8 mouse cellular contexts compared by ENCODE assay signal in genomic region chr10:80403044-80403692, GRCm38 (mm10). TPM values are rescaled to one million over a fixed set of nuclear protein-coding genes. Genes with fewer than 3 reads are reported as not detected.
DNase-seq lines count a peak whose midpoint lies in the region; ATAC-seq and TF ChIP-seq lines count a peak whose summit lies in the region.

No protein-coding gene starts in this region.

- intact Hi-C loops in heart, postnatal 25 days (cut with DNase I): no loop called here

- H3K27ac ChIP-seq in liver, postnatal 0 days (ENCODE audit: low read depth): no peak overlapping the region

- H3K4me2 ChIP-seq in liver, postnatal 0 days (ENCODE audit: low read depth, low read length): no peak overlapping the region

- no peak overlapping the region for H3K4me3 ChIP-seq in liver, postnatal 0 days (ENCODE audit: low read depth, low read length)

- DNase-seq in heart, adult 11 months: peak; percentile 91
- DNase-seq in heart, postnatal 25 days (ENCODE audit: low spot score): no peak
- DNase-seq in A20 (ENCODE audit: low read depth, low spot score) (peak; percentile 67), adipocyte (ENCODE audit: low spot score) (peak; percentile 63)
- peak; percentile 49 for DNase-seq in liver, postnatal 0 days
- DNase-seq in yolk sac, embryonic 10.5 days (ENCODE audit: low spot score): no peak
- DNase-seq in embryo, embryonic 10 days (ENCODE audit: low spot score): no peak

- H3K27me3 ChIP-seq in liver, postnatal 0 days (ENCODE audit: insufficient read depth, low read length): no peaks in the 10 kb centered on the region

- no peak for ATAC-seq in liver, postnatal 0 days
- no peak for ATAC-seq in megakaryocyte progenitor cell, adult 5-6 weeks (replicated peaks; ENCODE audit: poor library complexity)

- TF ChIP-seq CTCF in liver, postnatal 0 days (IDR thresholded peaks at IDR 0.05; ENCODE audit: low read depth): peak; percentile 75

- peaks cover 41% of the 10 kb centered on the region for H3K4me1 ChIP-seq in liver, postnatal 0 days (ENCODE audit: insufficient read depth)

- no peaks in the 10 kb centered on the region for H3K9me3 ChIP-seq in liver, postnatal 0 days (ENCODE audit: low read length)

- 85% methylated on average over 4 of the region's 4 CpGs for WGBS in liver, postnatal 0 days (ENCODE audit: insufficient replicate concordance)

- peaks cover 24% of the 10 kb centered on the region for H3K36me3 ChIP-seq in liver, postnatal 0 days (replicated peaks; ENCODE audit: insufficient read depth, low read length)

- TF ChIP-seq EP300 in liver, postnatal 0 days (IDR thresholded peaks at IDR 0.05; ENCODE audit: low read depth): no peak

- H3K9ac ChIP-seq in liver, postnatal 0 days (replicated peaks): no peak overlapping the region

RNA-seq across cellular contexts. Expression of gene Uqcr11, which starts 3.5 kb away (rescaled TPM):
- total RNA-seq in heart, postnatal 25 days (2021): 1,000 to 10,000 TPM; 1,983 to 2,045 TPM
- polyA plus RNA-seq in liver, postnatal 0 days (2015; fragmentation: Nextera tagmentation; extraction: Ambion mirVana): 753 and 771 TPM in 2 replicates
- total RNA-seq in megakaryocyte progenitor cell, adult 5-6 weeks (2015): 202 and 210 TPM in 2 replicates
- total RNA-seq in megakaryocyte progenitor cell, adult 5-6 weeks (2017): 184 and 263 TPM in 2 replicates

RNA-seq across cellular contexts. Expression of gene Mbd3, which starts 3.8 kb away (rescaled TPM):
- 10 to 100 TPM; 85.2 to 88.9 TPM for total RNA-seq in heart, postnatal 25 days (2021)
- 33.4 and 33.5 TPM in 2 replicates for polyA plus RNA-seq in liver, postnatal 0 days (2015; fragmentation: Nextera tagmentation; extraction: Ambion mirVana)
- total RNA-seq in megakaryocyte progenitor cell, adult 5-6 weeks (2015): 91.1 and 96.6 TPM in 2 replicates
- 82.8 and 90.8 TPM in 2 replicates for total RNA-seq in megakaryocyte progenitor cell, adult 5-6 weeks (2017)

RNA-seq across cellular contexts. Expression of gene Mex3d, which starts 15.7 kb away (rescaled TPM):
- total RNA-seq in heart, postnatal 25 days (2021): 1 to 10 TPM; 7.5 to 8.8 TPM
- 0.72 and 0.99 TPM in 2 replicates for polyA plus RNA-seq in liver, postnatal 0 days (2015; fragmentation: Nextera tagmentation; extraction: Ambion mirVana)
- total RNA-seq in megakaryocyte progenitor cell, adult 5-6 weeks (2015): 1.9 and 4.3 TPM in 2 replicates
- 2.7 and 7.9 TPM in 2 replicates for total RNA-seq in megakaryocyte progenitor cell, adult 5-6 weeks (2017)

RNA-seq across cellular contexts. Expression of gene Tcf3, which starts 30.3 kb away (rescaled TPM):
- total RNA-seq in heart, postnatal 25 days (2021): 10 to 100 TPM; 20.3 to 20.9 TPM
- 28.2 and 29.5 TPM in 2 replicates for polyA plus RNA-seq in liver, postnatal 0 days (2015; fragmentation: Nextera tagmentation; extraction: Ambion mirVana)
- 29.9 and 35.3 TPM in 2 replicates for total RNA-seq in megakaryocyte progenitor cell, adult 5-6 weeks (2015)
- 33.5 and 51.0 TPM in 2 replicates for total RNA-seq in megakaryocyte progenitor cell, adult 5-6 weeks (2017)

RNA-seq across cellular contexts. Expression of gene Plk5, which starts 46.9 kb away (rescaled TPM):
- total RNA-seq in heart, postnatal 25 days (2021): under 1 TPM; 0.18 to 0.36 TPM
- 0.08 and 0.20 TPM in 2 replicates for polyA plus RNA-seq in liver, postnatal 0 days (2015; fragmentation: Nextera tagmentation; extraction: Ambion mirVana)
- total RNA-seq in megakaryocyte progenitor cell, adult 5-6 weeks (2015): not detected in 2 replicates
- total RNA-seq in megakaryocyte progenitor cell, adult 5-6 weeks (2017): not detected in 2 replicates

Comparison
In these comparisons a context has a peak if more than half of its experiments do, and no peak if none do; other contexts are left out.
1. DNase-seq: peak in heart, adult 11 months (single experiment), A20 (single experiment), adipocyte (single experiment) and liver, postnatal 0 days (single experiment); none in heart, postnatal 25 days (single experiment), yolk sac, embryonic 10.5 days (single experiment) and embryo, embryonic 10 days (single experiment).
2. RNA of gene Uqcr11, which starts 3.5 kb away (total RNA-seq): 1,983 to 2,045 TPM in heart, postnatal 25 days; 184 to 263 TPM in megakaryocyte progenitor cell, adult 5-6 weeks; every median in the first group is over 4 times any median in the second.